Mouse (Mus musculus) fibroblast of lung, adult 2 months (primary cell): ENCODE results near the gene Prkar1a.
"Not testable (repeated sequence)": the region's sequence is repeated elsewhere in the genome, so short reads cannot be mapped to it uniquely, and the experiment has no call there.

Experiments used
- DNase-seq: peaks from one replicate; pipeline ENCODE4 v3.0.0-alpha.2; 2011; ENCODE audit warnings: low read depth

Gene Prkar1a

DNA sequence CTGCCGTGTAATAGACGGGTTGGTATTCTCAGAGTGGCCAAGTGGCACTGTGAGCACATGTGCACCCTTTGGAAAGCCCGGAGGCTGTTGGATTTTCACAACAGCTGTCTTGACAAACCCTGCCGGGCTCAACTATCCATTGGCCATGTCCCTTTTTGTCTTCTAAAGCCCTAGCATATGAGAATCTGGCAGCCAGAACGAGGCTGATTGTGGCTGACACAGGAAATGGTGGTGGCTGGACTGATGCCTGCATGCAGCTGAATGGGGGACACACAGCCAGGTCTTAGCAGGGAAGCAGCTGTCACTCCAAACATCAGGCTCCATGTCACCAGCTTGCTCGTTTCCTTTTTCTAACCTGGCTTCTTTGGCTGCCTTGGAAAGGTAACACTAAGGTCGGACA is 695 bp upstream of the Prkar1a start:
- DNase-seq = no peak

- DNase-seq = no peak
These were observed 933 bp downstream of the Prkar1a start for GRCm38 (mm10) chr11:109649975-109650701.

DNA sequence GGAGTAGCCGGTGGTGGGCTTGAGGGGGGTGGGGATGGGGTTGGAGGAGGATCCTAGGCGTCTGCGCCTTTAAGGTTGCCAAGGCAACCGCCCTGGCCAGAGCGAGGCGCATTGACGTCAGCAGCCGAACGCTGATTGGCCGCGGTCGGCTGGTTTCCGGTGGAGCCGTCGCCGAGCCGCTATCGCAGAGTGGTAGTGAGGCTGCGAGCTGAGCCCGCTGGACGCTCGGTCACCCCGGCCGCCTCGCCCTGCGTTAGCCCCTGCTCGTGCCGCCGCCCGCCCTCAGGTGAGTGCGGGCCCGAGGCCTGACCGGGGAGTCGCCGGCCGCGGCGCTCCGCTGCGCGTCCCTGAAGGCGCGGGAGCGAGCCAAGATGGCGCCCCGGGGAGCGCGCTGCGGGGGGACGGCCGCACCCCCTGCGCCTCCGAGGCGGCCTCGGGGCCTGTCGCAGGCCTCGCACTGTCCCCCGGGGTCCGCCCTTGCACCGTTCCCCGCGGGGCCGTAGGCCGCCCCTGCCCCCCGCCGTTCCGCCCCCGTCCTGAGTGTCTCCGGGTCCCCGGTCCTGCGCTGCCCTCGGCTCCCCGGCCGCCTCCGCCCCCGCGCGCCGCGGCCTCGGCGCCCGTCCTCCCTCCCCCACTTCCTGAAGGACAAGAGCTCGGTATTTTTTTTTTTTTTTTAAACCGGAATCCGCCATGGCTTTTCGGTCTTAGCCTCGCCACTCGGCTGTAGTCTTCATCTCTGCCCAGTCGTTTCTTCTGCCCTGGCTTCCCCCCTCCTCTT is 1.8 kb downstream of the Prkar1a start:
- DNase-seq = peak; percentile 60

DNA sequence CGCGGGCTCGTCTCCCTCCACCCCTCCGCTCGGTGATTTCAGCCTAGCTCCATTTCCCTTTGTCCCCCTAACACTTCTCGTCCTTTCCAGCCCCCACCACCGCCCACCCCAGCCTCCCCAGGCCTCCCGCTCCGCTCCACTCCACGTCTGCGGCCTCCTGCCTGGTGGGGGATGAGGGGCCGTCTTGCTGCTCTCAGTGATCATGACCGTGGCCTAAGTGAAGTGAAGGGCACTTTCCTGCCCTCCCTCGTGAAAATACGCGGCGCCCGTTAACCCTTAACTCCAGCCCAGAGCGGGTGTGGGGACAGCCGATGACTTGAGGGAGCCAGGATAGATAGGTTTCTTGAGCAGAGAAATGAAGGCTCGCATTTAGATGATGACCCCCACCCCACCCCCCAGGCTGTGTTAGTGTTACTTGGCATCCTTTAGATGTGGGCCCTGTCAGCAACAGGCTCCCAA is 2.4 kb downstream of the Prkar1a start:
- no peak for DNase-seq

DNA sequence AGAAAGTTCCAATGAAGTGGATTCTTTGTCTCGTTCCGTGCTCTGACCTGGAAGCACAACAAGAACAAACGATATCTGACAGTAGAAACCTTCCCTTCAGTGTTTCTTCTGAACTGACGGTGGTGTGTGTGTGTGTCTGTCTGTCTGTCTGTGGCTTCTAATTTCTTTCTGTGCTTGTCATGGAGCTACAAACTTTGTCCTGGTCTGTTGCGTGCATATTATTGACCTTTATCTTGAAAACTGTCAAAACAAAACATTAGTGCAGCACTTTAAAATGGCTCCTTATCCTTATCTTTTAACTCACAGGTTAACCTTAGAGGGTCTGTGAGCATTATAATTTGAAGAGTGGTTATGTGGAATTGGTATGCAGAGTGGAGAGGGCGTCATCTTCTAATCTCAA is 3.3 kb downstream of the Prkar1a start:
- DNase-seq = no peak

DNA sequence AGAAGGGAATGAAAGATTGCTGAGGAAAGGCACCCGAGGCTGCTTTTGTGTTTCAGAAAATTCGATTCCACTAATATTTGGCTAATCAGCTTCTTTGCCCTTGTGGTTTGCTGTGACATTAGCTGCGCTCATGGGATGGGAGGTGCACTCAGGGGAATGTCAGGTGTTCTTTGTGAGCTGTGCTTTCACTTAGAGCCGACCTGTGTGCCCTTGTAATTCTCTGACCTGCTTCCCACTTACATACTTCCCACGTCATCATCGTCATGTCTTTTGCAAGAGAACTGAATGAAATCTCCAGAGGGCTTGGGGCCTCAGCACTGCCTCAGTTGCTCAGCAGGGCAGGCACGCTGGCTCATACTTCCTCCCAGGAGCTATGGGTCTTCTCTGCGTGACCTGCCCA is 4.0 kb downstream of the Prkar1a start:
- DNase-seq = no peak

GRCm38 (mm10) chr11:109654581-109654980 is 5.4 kb downstream of the Prkar1a start:
- no peak for DNase-seq

DNA sequence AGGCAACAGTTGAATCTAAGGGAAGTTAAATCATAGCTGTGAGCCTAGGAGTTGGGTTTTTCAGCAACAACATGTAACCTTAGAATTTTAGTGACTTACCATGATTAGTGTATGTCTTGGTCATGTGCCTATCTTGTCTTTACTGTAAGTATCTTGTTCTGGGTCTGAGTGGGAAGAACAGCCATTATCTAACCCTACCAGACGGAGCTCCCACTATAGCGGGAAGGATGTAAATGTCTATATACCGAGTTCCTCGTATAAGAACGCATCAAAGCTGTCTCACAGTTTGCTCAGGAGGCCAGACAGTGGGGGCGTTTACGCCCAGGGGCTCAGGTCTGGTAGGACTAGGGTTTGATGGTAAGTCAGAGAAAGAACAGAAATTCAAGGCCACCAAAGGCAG is 7.0 kb downstream of the Prkar1a start:
- no peak for DNase-seq

DNA sequence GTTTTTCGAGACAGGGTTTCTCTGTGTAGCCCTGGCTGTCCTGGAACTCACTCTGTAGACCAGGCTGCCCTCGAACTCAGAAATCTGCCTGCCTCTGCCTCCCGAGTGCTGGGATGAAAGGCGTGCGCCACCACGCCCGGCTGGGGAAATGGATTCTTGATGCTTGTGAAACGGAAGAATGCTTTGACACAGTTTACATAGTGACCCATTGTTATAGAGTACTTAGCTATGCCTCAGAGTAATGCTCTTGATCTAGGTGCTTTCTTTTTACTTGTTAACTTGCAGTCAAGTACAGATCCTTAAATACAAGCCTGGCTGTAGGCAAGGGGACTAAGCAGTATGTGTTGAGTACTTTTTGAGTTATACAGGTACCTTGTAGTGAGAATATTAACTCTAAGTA is 11.3 kb downstream of the Prkar1a start:
- not testable (repeated sequence) for DNase-seq

DNA sequence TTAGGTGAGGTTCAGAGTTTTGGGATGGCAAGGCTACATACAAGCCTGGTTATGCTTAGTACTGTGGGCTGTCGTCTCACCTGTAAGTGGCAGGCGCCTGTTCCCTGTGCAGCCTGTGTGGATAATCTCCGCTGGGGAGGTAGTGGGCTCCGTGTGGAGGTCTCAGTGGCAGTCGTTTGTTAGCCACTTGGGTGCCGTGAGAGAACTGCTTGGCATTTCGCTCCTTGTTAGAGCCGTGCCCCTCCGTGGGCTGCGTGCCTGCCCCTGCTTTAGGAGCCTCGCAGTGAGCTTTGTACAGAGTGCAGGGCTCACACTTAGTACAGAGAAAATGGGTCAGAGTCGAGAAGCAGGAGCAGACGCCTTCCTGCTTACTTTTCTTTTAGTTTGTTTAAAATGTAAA is 15.1 kb downstream of the Prkar1a start:
- no peak for DNase-seq

DNA sequence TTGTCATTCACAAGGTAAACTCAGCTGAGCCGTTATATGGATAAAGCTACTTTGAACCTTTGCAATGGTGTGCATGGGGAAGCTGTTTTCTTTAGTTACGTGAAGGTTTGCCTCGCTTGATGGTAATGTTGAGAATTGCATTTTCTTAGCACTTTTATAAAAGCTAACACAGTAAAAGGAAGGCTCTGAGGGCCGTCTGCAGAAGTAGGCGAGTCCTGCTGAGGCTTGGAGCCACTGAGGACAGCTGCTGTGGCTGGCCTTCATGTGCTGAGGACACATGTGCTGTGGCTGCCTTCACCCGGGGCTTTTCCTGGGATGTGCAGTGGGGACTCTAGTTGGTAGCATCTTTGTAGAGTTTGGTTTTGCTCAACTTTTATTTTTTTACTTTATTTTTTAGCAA is 16.2 kb downstream of the Prkar1a start:
- DNase-seq = no peak

GRCm38 (mm10) chr11:109666411-109666810 is 17.2 kb downstream of the Prkar1a start:
- DNase-seq = no peak

GRCm38 (mm10) chr11:109667371-109667770 is 18.2 kb downstream of the Prkar1a start:
- no peak for DNase-seq

DNA sequence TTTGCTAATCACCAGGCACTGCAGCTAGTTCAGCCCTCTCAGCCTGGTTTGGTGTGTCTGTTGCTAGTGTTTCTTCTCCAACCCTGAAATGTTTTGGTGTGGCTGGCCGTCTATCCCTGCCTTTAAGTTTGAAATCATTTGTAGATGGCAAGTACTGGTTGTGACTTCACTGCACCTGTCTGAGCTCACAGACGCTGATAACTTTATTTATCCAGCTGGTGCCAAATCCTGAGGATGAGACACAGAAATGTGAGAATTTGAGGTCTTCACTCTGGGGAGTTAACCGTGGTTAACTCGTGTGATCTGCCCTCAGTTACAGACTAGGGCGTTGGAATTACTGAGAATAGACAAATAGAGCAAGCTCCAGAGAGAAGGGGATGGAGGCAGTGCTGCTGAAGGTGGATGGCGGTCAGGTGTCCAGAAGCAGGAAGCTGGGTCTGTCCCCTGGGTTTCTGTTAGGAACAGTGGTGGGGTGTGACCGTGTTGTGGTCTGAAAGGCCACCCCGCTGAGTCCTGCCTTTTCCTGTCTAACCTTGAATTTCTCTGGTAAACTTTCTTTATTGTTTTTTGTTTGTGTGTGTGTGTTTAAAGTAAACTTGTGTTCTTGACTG is 19.0 kb downstream of the Prkar1a start:
- no peak for DNase-seq

GRCm38 (mm10) chr11:109669149-109669708 is 20.0 kb downstream of the Prkar1a start:
- no peak for DNase-seq

DNA sequence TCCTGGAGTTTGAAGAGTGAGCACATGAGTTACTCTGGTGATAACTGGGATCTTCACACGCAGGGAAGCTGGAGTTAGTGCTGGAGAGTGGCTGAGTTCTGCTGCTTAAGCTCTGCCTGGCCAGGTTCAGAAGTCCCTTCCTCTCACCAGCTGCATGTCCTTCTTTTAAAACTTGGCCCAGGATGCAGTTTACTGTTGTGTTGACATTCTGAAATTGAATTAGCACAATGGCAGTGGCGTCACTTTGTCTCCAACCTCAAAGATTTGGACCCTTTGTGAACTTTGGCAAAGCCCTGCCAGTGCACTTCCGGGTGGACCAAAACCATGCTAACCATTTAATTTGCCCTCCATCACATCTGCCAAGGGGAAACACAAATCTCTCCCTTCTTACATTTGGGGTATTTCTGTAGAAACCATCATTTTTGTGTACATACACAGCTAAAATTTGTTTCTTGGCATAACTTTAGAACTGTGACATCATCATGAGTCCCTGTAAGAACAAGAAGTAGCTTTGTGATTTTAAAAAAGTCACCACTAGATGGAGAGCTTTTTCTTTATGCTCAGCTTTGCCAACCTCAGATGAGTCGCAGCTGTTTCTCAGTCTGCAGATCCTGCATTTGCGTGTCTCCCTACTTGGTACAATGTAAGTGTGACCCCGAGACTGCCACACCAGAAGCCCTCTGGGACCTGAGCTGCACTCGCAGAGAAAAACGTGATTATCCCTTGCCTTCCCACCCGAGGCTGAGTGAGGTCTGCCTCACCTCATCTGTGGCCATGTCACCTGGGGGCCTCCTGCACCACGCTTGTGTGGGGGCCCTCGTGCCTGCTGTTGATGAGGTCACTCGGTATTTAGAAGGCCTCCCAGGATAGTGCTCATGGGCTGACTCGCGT is 21.1 kb downstream of the Prkar1a start:
- peak; percentile 75 for DNase-seq

DNA sequence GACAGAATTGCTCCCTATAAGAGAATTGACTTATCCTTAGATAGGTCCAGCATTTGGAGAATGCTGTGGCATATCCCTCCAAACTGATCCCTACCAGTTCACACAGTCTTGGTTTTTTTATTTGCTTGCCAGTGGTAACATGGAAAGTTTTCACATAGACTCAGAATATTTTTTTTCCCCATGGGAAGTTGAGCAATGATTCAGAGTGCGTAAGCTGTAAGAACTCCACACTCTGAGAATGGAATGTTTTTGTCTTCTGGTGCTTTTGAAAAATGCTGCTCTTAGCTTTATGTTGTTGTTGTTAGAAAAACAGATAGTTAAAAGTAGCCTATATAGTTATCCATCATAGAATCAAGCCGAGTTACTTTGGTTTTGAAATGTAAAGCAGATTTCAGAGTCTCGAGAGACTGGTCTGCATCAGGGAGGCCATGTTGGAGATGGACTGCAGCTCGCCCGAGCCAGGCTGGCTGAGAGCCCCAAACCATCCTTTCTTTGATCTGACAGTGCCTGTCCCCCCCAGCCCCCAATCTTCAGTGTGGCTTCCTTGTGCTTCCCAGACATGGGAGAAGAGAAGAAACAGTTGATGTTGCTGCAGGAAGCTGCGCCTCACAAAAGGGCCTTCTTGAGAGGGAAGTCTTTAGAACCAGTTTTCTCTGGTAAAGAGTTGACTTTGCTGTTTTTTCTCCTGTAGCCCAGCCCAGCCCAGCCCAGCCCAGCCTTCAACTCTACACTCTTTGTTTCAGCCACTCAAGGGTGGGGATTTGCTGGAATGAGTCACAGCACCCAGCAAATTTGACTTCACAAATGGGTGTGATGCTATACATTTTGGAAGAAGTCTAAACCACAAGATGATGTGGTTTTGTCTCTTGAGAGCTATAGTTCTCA is 22.2 kb downstream of the Prkar1a start:
- peak; percentile 89 for DNase-seq

- peak; percentile 46 for DNase-seq
These were observed 22.8 kb downstream of the Prkar1a start for GRCm38 (mm10) chr11:109672021-109672324.

GRCm38 (mm10) chr11:109672396-109672795 is 23.2 kb downstream of the Prkar1a start:
- DNase-seq = no peak

DNA sequence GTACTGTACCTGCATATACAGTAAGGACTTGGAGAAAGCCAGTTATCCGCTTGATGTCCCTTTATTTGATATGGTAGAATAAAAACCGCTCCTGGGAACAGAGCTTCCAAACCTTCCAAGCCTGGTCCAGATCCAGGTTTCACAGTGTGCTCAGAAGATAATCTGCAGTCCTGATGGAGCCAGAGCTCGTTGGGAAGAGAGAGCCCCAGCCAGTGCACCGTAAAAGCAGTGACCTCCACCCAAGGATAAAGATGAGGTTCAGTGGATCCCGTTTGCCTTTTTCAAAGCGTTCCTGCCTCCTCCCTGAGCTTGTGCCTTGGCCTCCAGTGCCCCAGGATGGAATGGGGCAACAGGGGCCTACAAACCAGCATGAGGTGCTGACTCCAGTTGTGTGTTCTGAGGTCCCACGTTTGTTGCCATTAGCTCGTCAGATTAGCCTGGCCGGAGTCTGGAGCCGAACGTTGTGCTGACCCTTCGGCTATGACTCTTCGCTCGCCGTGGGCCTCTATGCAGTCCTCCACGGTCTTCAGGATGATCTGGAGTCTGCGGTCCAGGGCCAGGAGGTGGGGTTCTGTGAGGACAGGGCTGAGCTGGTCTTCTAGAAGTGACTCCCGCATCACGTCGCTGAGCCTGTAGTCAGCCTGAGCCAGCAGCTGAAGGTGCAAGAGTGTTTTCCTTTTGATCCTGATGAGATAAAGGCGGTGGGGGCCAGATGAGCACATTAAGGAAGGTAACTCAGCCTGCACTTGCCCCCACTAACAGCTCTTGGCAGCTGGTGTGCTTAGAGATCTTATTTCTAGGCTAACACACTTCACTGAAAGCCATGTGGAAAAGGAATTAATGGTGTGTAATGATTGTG is 23.9 kb downstream of the Prkar1a start:
- no peak for DNase-seq
